Mouse (Mus musculus) WW6 (cell line): ENCODE measurements at regions not wholly inside any gene's neighbourhood (a gene's known extent, or its start where the extent isn't known, plus 50 kb on each side); places are given as distances from the start of the nearest gene placed in this dataset.
"Not testable (repeated sequence)": the region's sequence is repeated elsewhere in the genome, so short reads cannot be mapped to it uniquely, and the experiment has no call there.

Experiments used
- DNase-seq: peaks from one replicate; pipeline ENCODE4 v3.0.0-alpha.2; 2013; ENCODE audit warnings: low read depth, low spot score

- DNase-seq = no peak
Measured at GRCm38 (mm10) chr5:132959901-132960300, 416.8 kb upstream of the Auts2 start.

GRCm38 (mm10) chr5:132956184-132956583 lies 413.0 kb upstream of the Auts2 start:
- DNase-seq = no peak

GRCm38 (mm10) chr5:132955051-132955450 lies 411.9 kb upstream of the Auts2 start:
- DNase-seq = no peak

GRCm38 (mm10) chr5:132933439-132933980 lies 390.4 kb upstream of the Auts2 start:
- no peak for DNase-seq

GRCm38 (mm10) chr5:132929955-132930354 lies 386.8 kb upstream of the Auts2 start:
- not testable (repeated sequence) for DNase-seq

GRCm38 (mm10) chr5:132923365-132923764 lies 380.2 kb upstream of the Auts2 start:
- DNase-seq = no peak

GRCm38 (mm10) chr5:132909056-132909455 lies 365.9 kb upstream of the Auts2 start:
- DNase-seq = no peak

GRCm38 (mm10) chr5:132908220-132908619 lies 365.1 kb upstream of the Auts2 start:
- no peak for DNase-seq

- DNase-seq = no peak
Measured at GRCm38 (mm10) chr5:132892591-132892990, 349.4 kb upstream of the Auts2 start.

GRCm38 (mm10) chr5:132884130-132884529 lies 341.0 kb upstream of the Auts2 start:
- no peak for DNase-seq

GRCm38 (mm10) chr5:132882291-132882690 lies 339.1 kb upstream of the Auts2 start:
- DNase-seq = no peak

GRCm38 (mm10) chr5:132881170-132881569 lies 338.0 kb upstream of the Auts2 start:
- DNase-seq = no peak

- no peak for DNase-seq
Measured at GRCm38 (mm10) chr5:132876336-132876840, 333.2 kb upstream of the Auts2 start.

GRCm38 (mm10) chr5:132858846-132859510 lies 315.8 kb upstream of the Auts2 start:
- no peak for DNase-seq

- no peak for DNase-seq
Measured at GRCm38 (mm10) chr5:132855619-132856510, 312.7 kb upstream of the Auts2 start.

- no peak for DNase-seq
Measured at GRCm38 (mm10) chr5:132850770-132851169, 307.6 kb upstream of the Auts2 start.

GRCm38 (mm10) chr5:132848086-132848485 lies 304.9 kb upstream of the Auts2 start:
- no peak for DNase-seq

GRCm38 (mm10) chr5:132843284-132843683 lies 300.1 kb upstream of the Auts2 start:
- DNase-seq = no peak

GRCm38 (mm10) chr5:132841794-132842193 lies 298.6 kb upstream of the Auts2 start:
- DNase-seq = no peak

GRCm38 (mm10) chr5:132837420-132837819 lies 294.3 kb upstream of the Auts2 start:
- DNase-seq = no peak

GRCm38 (mm10) chr5:132828993-132829392 lies 285.8 kb upstream of the Auts2 start:
- no peak for DNase-seq

- DNase-seq = no peak
Measured at GRCm38 (mm10) chr5:132827555-132828333, 284.6 kb upstream of the Auts2 start.
